Mouse (Mus musculus): ENCODE measurements around the gene Tmem131l. TPM values are rescaled to one million over a fixed set of nuclear protein-coding genes. Genes with fewer than 3 reads are reported as not detected.

Tmem131l gene
- total and polyA plus RNA-seq, 2 experiments from 2014 or later = 22.5 to 37.3 TPM

DNA sequence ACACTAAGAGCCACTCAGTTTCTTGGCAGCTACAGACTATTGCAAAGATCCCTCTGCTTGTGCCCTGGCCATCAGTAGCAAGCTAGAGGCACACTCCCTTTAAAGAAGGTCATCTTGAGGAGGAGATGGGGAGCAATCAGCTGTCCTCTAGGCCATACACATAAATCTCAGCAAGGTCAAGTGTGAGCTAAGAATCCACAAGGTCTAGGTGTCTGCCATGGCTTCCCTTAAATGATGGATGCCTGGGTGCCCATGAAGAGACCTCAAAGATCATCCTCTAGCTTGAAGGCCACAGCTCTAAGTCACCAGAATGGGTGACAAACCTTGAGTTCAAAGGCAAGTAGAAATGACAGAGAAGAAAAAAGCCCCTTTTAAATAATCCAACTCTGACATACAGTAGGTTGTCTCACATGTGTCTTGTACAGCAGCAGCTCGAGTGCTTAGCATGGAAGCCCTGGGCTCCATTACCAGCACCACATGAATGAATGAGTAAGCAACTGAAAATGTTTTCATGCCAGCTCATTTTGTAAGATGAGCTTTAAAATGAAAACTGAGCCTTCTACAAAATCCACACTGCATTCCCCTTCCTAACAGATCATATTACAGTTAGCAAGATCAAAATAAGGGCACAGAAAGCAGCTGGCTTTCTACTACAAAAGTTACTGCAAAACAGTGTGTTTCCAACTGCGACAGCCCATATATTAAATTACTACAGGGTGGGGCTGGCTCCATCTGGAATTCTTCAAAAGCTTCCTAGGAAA is 35.5 kb downstream of the Tmem131l start:
- Histone ChIP-seq H3K4me3 (ENCODE audit: low read depth, low read length) (no peak overlapping the region), H3K9me3 (ENCODE audit: low read length) (no peaks in the 10 kb centered on the region), H3K9ac (replicated peaks; ENCODE audit: low read length, poor library complexity, severe bottlenecking) (no peak overlapping the region), H3K36me3 (ENCODE audit: insufficient read depth, low read length) (no peaks in the 10 kb centered on the region), H3K4me1 (ENCODE audit: insufficient read depth, low read length) (no peaks in the 10 kb centered on the region), H3K27me3 (ENCODE audit: insufficient read depth, low read length) (no peaks in the 10 kb centered on the region), H3K27ac (ENCODE audit: low read depth, low read length) (no peak overlapping the region), H3K4me2 (ENCODE audit: low read depth, low read length, poor library complexity, severe bottlenecking) (no peak overlapping the region)
- DNase-seq (ENCODE audit: low spot score) = no peak
- WGBS = 80% methylated on average over 2 of the region's 2 CpGs
- no peak for TF ChIP-seq CTCF (IDR thresholded peaks at IDR 0.05)
- ATAC-seq (ENCODE audit: low FRiP score) = no peak

DNA sequence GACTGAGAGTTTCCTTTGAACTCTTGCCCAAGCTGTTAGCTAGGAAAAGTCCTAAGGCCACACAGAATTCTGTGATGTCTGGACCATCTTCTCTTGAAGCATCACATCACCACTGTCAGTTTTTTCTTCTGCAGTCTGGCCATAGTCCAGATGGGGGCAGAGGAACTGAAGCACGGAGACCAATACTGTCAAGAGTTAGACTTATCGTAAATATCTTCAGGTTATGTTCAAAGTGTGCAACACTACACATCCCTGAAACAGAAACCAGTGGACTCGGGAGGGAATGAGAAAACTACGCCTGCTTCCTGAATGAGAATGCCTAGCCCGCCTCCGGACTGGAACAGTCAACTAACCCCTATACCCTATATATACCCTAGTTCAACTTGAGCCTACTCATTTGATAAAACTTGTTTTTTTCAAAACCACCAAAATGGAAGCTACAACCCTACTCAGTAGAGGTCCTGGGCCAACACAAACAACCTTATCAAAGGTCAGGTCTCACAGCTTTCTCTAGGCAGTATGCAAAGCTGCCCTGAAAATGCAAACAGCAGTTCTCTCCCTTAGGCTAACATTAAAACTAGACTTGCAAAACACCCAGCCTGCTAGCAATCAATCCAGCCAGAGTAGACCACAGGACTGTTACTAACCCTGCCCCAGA is 37.4 kb downstream of the Tmem131l start:
- WGBS = 92% methylated on average over 6 of the region's 6 CpGs

DNA sequence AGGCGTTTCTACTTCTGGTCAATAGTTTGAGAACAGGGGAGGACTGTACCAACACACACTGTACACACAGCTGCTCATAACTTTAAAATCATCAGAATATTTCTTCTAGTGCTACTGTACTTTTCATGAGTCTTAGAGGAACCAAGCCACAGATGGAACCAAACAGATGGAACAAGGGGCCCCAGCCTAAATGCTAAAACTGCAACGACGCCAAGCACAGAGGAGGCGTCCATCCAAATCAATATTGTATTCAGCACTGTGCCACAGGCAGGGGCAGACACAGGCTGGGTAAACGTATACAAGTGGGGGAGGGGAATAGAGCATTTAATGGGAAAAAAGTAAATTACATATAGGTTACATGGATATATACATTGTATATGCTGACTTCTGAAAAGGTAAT is 42.4 kb downstream of the Tmem131l start:
- TF ChIP-seq CTCF (IDR thresholded peaks at IDR 0.05) = no peak
- Histone ChIP-seq H3K9ac (replicated peaks; ENCODE audit: low read length, poor library complexity, severe bottlenecking) (no peak overlapping the region), H3K4me3 (ENCODE audit: low read depth, low read length) (no peak overlapping the region), H3K4me1 (ENCODE audit: insufficient read depth, low read length) (no peaks in the 10 kb centered on the region), H3K27me3 (ENCODE audit: insufficient read depth, low read length) (no peaks in the 10 kb centered on the region), H3K9me3 (ENCODE audit: low read length) (no peaks in the 10 kb centered on the region), H3K27ac (ENCODE audit: low read depth, low read length) (no peak overlapping the region), H3K4me2 (ENCODE audit: low read depth, low read length, poor library complexity, severe bottlenecking) (no peak overlapping the region), H3K36me3 (ENCODE audit: insufficient read depth, low read length) (no peaks in the 10 kb centered on the region)
- DNase-seq (ENCODE audit: low spot score) (no peak), ATAC-seq (ENCODE audit: low FRiP score) (no peak)
- 59% methylated on average over 5 of the region's 5 CpGs for WGBS

More for the DNA sequence above, 37.4 kb downstream of the Tmem131l start:
- no peak overlapping the region for H3K4me3 ChIP-seq (ENCODE audit: low read depth, low read length)
- H3K9me3 ChIP-seq (ENCODE audit: low read length) = no peaks in the 10 kb centered on the region
- H3K9ac ChIP-seq (replicated peaks; ENCODE audit: low read length, poor library complexity, severe bottlenecking) = no peak overlapping the region
- peak; percentile 21; the same call in 1 of the 2 replicates for TF ChIP-seq CTCF (IDR thresholded peaks at IDR 0.05)
- no peaks in the 10 kb centered on the region for H3K27me3 ChIP-seq (ENCODE audit: insufficient read depth, low read length)
- DNase-seq (ENCODE audit: low spot score) (no peak), ATAC-seq (ENCODE audit: low FRiP score) (no peak)
- no peak overlapping the region for H3K27ac ChIP-seq (ENCODE audit: low read depth, low read length)
- H3K36me3 ChIP-seq (ENCODE audit: insufficient read depth, low read length) = no peaks in the 10 kb centered on the region
- no peak overlapping the region for H3K4me2 ChIP-seq (ENCODE audit: low read depth, low read length, poor library complexity, severe bottlenecking)
- no peaks in the 10 kb centered on the region for H3K4me1 ChIP-seq (ENCODE audit: insufficient read depth, low read length)

DNA sequence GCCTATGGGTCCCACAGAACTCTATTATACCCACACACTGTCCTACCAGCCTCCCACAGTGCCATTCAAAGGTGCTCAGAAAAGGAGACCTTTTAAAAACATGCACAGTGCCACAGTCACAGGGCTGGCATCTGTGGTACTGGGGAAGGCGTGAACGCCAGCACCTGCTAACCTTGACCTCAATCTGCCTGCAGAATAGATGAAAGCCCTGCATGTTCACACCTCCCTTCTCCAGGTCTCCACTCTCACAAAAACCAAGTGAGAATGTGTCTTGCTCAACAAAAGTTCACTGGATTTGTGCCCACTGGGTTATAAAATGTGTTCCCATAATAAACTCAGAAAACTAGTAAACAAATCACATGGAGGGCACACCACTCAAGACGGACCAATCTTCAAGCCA is 42.9 kb downstream of the Tmem131l start:
- no peak overlapping the region for H3K4me3 ChIP-seq (ENCODE audit: low read depth, low read length)
- 74% methylated on average over 3 of the region's 3 CpGs for WGBS
- no peak overlapping the region for H3K27ac ChIP-seq (ENCODE audit: low read depth, low read length)
- no peaks in the 10 kb centered on the region for H3K36me3 ChIP-seq (ENCODE audit: insufficient read depth, low read length)
- H3K4me1 ChIP-seq (ENCODE audit: insufficient read depth, low read length) = no peaks in the 10 kb centered on the region
- DNase-seq (ENCODE audit: low spot score) (no peak), ATAC-seq (ENCODE audit: low FRiP score) (no peak)
- no peak overlapping the region for H3K9ac ChIP-seq (replicated peaks; ENCODE audit: low read length, poor library complexity, severe bottlenecking)
- no peak overlapping the region for H3K4me2 ChIP-seq (ENCODE audit: low read depth, low read length, poor library complexity, severe bottlenecking)
- H3K9me3 ChIP-seq (ENCODE audit: low read length) = no peaks in the 10 kb centered on the region
- no peaks in the 10 kb centered on the region for H3K27me3 ChIP-seq (ENCODE audit: insufficient read depth, low read length)
- no peak for TF ChIP-seq CTCF (IDR thresholded peaks at IDR 0.05)

DNA sequence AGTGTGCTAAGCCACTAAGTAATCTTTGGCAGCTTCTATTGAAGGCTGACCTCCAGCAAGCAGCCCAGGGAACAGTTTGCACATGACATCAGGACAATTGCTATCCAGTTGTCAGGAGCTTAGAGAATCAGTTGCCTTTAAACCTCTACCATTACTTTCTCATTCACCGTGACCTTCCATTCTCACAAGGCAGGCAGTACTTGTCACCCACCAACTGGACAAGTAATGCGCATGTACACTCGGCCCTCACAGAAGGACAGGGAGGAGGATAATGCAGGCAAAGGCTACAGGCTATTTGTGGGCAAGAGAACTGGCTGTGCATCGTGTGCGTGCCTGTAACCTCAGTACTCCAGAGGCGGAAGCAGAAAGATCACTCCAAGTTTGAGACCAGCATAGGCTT is 43.9 kb downstream of the Tmem131l start:
- ATAC-seq (ENCODE audit: low FRiP score) (no peak), DNase-seq (ENCODE audit: low spot score) (no peak)
- no peaks in the 10 kb centered on the region for H3K27me3 ChIP-seq (ENCODE audit: insufficient read depth, low read length)
- no peaks in the 10 kb centered on the region for H3K9me3 ChIP-seq (ENCODE audit: low read length)
- no peaks in the 10 kb centered on the region for H3K36me3 ChIP-seq (ENCODE audit: insufficient read depth, low read length)
- H3K4me1 ChIP-seq (ENCODE audit: insufficient read depth, low read length) = no peaks in the 10 kb centered on the region
- H3K4me3 ChIP-seq (ENCODE audit: low read depth, low read length) = no peak overlapping the region
- H3K27ac ChIP-seq (ENCODE audit: low read depth, low read length) = no peak overlapping the region
- WGBS = 54% methylated on average over 6 of the region's 6 CpGs
- no peak overlapping the region for H3K4me2 ChIP-seq (ENCODE audit: low read depth, low read length, poor library complexity, severe bottlenecking)
- H3K9ac ChIP-seq (replicated peaks; ENCODE audit: low read length, poor library complexity, severe bottlenecking) = no peak overlapping the region
- TF ChIP-seq CTCF (IDR thresholded peaks at IDR 0.05) = no peak

DNA sequence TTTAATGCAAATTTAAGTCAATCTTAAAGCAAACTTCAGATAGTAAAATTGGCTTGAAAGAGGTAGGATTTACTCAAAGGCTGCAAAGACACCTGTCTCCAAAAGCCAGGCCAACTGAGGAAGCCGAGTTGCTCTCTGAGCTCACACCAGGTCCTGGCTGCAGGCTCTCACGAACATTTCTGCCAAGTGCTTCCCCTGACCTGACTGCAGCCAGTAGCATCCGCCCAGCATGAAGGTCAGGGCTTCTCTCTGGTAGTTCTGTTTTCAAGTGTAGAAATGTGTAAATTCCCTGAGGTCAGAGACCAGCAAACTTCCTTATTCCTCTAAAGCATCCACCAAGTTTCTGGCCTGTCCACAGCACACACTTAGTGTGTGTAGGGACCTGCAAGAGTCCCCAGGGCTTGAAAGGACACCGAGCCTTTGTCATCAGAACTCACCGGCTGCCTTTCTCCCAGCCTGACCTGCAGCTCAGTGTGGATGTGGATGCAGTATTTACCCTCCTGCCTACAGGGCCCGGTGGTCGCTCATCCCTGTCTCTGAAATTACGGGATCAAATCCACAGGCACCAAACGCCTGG is 44.6 kb downstream of the Tmem131l start:
- H3K36me3 ChIP-seq (ENCODE audit: insufficient read depth, low read length) = no peaks in the 10 kb centered on the region
- no peak overlapping the region for H3K27ac ChIP-seq (ENCODE audit: low read depth, low read length)
- DNase-seq (ENCODE audit: low spot score) (no peak), ATAC-seq (ENCODE audit: low FRiP score) (no peak)
- H3K27me3 ChIP-seq (ENCODE audit: insufficient read depth, low read length) = no peaks in the 10 kb centered on the region
- H3K4me3 ChIP-seq (ENCODE audit: low read depth, low read length) = no peak overlapping the region
- no peak overlapping the region for H3K9ac ChIP-seq (replicated peaks; ENCODE audit: low read length, poor library complexity, severe bottlenecking)
- no peaks in the 10 kb centered on the region for H3K9me3 ChIP-seq (ENCODE audit: low read length)
- no peak for TF ChIP-seq CTCF (IDR thresholded peaks at IDR 0.05)
- 51% methylated on average over 9 of the region's 9 CpGs for WGBS
- no peak overlapping the region for H3K4me2 ChIP-seq (ENCODE audit: low read depth, low read length, poor library complexity, severe bottlenecking)
- no peaks in the 10 kb centered on the region for H3K4me1 ChIP-seq (ENCODE audit: insufficient read depth, low read length)

Measured in midbrain, postnatal 0 days (tissue).